Mouse (Mus musculus): Measurements from ENCODE around the gene Parvb. TPM values are rescaled to one million over a fixed set of nuclear protein-coding genes. Genes with fewer than 3 reads are reported as not detected.

Parvb gene
- total and polyA plus RNA-seq, 3 experiments: 4.8 to 58.0 TPM; not detected in 1

DNA sequence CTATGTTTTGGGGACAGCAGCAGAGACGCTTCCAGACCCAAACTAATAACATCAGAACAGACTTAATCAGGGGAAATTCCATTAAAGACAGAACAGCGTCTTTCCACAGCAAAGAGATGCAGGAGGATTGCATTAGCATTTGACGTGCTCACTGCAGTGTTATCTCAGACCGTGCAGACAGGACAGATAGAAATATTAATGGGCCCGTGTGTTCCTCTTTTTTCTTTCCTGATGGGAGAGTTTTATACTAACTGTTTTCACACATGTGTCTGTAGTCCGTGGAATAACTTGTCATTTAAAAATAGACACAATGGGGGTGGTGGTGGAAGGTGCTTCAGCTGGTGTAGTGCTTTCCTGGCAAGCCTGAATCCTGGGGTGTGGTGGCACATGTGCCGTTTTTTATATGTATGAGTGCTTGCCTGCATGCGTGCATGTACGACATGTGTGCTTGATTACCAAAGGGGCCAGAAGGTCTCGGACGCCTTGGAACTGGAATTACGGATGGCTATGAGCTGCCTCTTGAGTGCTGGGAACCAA, 104.5 kb downstream of the Parvb start (continued):
- TF ChIP-seq CTCF (IDR thresholded peaks at IDR 0.05 in 2 of 3, conservative IDR thresholded peaks at IDR 0.05 in 1 of 3; ENCODE audit: control insufficient read depth in 1 of 3, insufficient read depth in 1 of 3, low read depth in 2 of 3, low read length in 3 of 3, poor library complexity in 1 of 3, severe bottlenecking in 1 of 3): no peak
- TF ChIP-seq MAZ (IDR thresholded peaks at IDR 0.05; ENCODE audit: low read depth, low read length): no peak
- peak; percentile 88 for TF ChIP-seq TCF12 (IDR thresholded peaks at IDR 0.05; ENCODE audit: low read depth, low read length)
- peak; percentile 83 for TF ChIP-seq SIN3A (IDR thresholded peaks at IDR 0.05; ENCODE audit: low read length)
- TF ChIP-seq SMC3 (IDR thresholded peaks at IDR 0.05; ENCODE audit: low read depth, low read length): peak; percentile 7; the same call in 1 of the 2 replicates
- TF ChIP-seq MEF2A (IDR thresholded peaks at IDR 0.05; ENCODE audit: extremely low read depth, insufficient replicate concordance, low read depth, low read length, poor library complexity, severe bottlenecking): no peak
- TF ChIP-seq TAL1 (IDR thresholded peaks at IDR 0.05; ENCODE audit: low read length): peak; percentile 81
- peak; percentile 82 for TF ChIP-seq MYC (IDR thresholded peaks at IDR 0.05; ENCODE audit: low read depth, low read length)
- no peak for TF ChIP-seq NELFE (IDR thresholded peaks at IDR 0.05; ENCODE audit: low read depth, low read length)
- TF ChIP-seq ELF1 (IDR thresholded peaks at IDR 0.05; ENCODE audit: low read depth, low read length): no peak
- no peak for TF ChIP-seq TBP (IDR thresholded peaks at IDR 0.05; ENCODE audit: low read depth, low read length)
- TF ChIP-seq GATA1 (IDR thresholded peaks at IDR 0.05; ENCODE audit: low read depth, low read length): peak; percentile 94
- peak; percentile 84 to 93 for TF ChIP-seq EP300 (IDR thresholded peaks at IDR 0.05; ENCODE audit: low read depth in 1 of 2, low read length in 2 of 2)
- no peak for TF ChIP-seq USF1 (IDR thresholded peaks at IDR 0.05; ENCODE audit: low read depth, low read length)
- no peak for TF ChIP-seq RAD21 (IDR thresholded peaks at IDR 0.05; ENCODE audit: low read depth, low read length)
- TF ChIP-seq KAT2A (conservative IDR thresholded peaks at IDR 0.05; ENCODE audit: low read depth, low read length): no peak
- peak; percentile 77; the same call in 1 of the 2 replicates for TF ChIP-seq MAX (IDR thresholded peaks at IDR 0.05; ENCODE audit: low read length)

DNA sequence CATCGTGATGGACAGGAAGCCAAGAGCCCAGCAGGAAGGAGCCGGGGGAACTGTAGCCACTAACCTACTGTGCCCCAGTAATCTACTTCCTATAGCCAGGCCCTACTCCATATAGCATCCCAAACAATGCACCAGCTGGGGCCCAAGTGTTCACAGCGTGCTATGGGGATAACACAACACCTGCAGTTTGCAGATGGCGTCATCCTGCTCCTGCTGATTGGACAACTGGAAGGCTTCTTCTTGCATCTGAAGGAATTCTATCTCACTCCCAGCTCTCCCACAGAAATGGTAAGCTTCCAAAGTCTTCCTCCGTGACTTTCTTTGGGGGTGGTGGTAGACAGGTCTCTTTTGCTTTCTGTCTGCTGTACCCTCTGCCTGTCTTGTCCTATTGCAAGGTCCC, 105.8 kb downstream of the Parvb start:
- Histone ChIP-seq H3K4me3 (ENCODE audit: control insufficient read depth in 1 of 2, insufficient read depth in 1 of 2, low read depth in 2 of 2, low read length in 2 of 2) (no peak overlapping the region), H3K27ac (ENCODE audit: control insufficient read depth, low read depth, low read length) (no peak overlapping the region), H3K27me3 (ENCODE audit: control insufficient read depth in 1 of 2, insufficient read depth in 2 of 2, low read length in 2 of 2) (no peaks in the 10 kb centered on the region), H3K4me1 (ENCODE audit: control insufficient read depth in 1 of 2, insufficient read depth in 2 of 2, low read length in 2 of 2) (peaks cover 6 to 19% of the 10 kb centered on the region in 2 experiments), H3K9ac (ENCODE audit: control insufficient read depth, low read depth, low read length, poor library complexity, severe bottlenecking) (no peak overlapping the region), H3K9me3 (replicated peaks; ENCODE audit: insufficient read depth, low read length) (no peaks in the 10 kb centered on the region), H3K79me2 (ENCODE audit: control insufficient read depth, insufficient read depth, low read length, poor library complexity) (no peaks in the 10 kb centered on the region), H3K36me3 (ENCODE audit: control insufficient read depth in 1 of 2, insufficient read depth in 2 of 2, low read length in 2 of 2) (peaks cover 7 to 21% of the 10 kb centered on the region in 2 experiments; a peak in 3 of 4 replicates)
- TF ChIP-seq BHLHE40 (IDR thresholded peaks at IDR 0.05; ENCODE audit: borderline replicate concordance, low read depth, low read length) (no peak), TCF12 (IDR thresholded peaks at IDR 0.05; ENCODE audit: low read depth, low read length) (no peak), TBP (IDR thresholded peaks at IDR 0.05; ENCODE audit: low read depth, low read length) (no peak)
- DNase-seq (ENCODE audit: low read depth, low spot score): no peak

DNA sequence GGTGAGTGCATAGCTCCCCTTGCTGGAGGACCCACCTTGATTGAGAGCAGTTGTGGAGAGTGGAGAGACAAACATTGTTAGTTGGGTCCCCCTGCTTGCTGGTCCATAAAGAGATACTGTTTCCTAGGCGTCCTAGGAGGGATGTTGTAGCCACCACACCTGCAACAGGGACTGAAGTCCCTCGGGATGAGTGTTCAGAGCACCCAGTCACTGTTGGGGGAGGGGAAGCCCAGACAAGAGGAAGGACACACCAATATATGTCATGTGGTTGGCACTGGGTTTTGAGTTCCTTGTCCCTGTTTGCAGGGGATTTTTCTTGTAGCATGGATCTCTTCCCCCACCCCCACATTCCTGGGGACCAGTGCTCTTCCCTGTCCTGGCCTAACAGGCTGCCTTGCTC, 109.1 kb downstream of the Parvb start:
- Histone ChIP-seq H3K9me3 (replicated peaks; ENCODE audit: insufficient read depth, low read length) (no peaks in the 10 kb centered on the region), H3K36me3 (ENCODE audit: control insufficient read depth in 1 of 2, insufficient read depth in 2 of 2, low read length in 2 of 2) (peaks cover 2 to 7% of the 10 kb centered on the region in 2 experiments; a peak in 2 of 4 replicates), H3K27ac (ENCODE audit: control insufficient read depth, low read depth, low read length) (no peak overlapping the region), H3K27me3 (ENCODE audit: control insufficient read depth in 1 of 2, insufficient read depth in 2 of 2, low read length in 2 of 2) (no peaks in the 10 kb centered on the region), H3K9ac (ENCODE audit: control insufficient read depth, low read depth, low read length, poor library complexity, severe bottlenecking) (no peak overlapping the region), H3K79me2 (ENCODE audit: control insufficient read depth, insufficient read depth, low read length, poor library complexity) (no peaks in the 10 kb centered on the region), H3K4me3 (ENCODE audit: control insufficient read depth in 1 of 2, insufficient read depth in 1 of 2, low read depth in 2 of 2, low read length in 2 of 2) (no peak overlapping the region), H3K4me1 (ENCODE audit: control insufficient read depth in 1 of 2, insufficient read depth in 2 of 2, low read length in 2 of 2) (peaks cover 6 to 8% of the 10 kb centered on the region in 2 experiments)
- TF ChIP-seq CHD2 (IDR thresholded peaks at IDR 0.05; ENCODE audit: low read length): no peak
- no peak for TF ChIP-seq ZMIZ1 (IDR thresholded peaks at IDR 0.05; ENCODE audit: low read depth, low read length)
- TF ChIP-seq TBP (IDR thresholded peaks at IDR 0.05; ENCODE audit: low read depth, low read length): no peak
- no peak for TF ChIP-seq ELF1 (IDR thresholded peaks at IDR 0.05; ENCODE audit: low read depth, low read length)
- DNase-seq (ENCODE audit: low read depth, low spot score): no peak

All from MEL (cell line).